Mouse (Mus musculus) ES-E14 (cell line): ENCODE data around the gene Snta1.

ENCODE experiments used
- ZC3H11A ChIP-seq: IDR thresholded peaks from 2 replicates; pipeline ENCODE4 v1.6.1; 2012; ENCODE audit warnings: low read depth, mild to moderate bottlenecking, inconsistent platforms, low read length, borderline replicate concordance
- ZNF384 ChIP-seq: IDR thresholded peaks from 2 replicates; pipeline ENCODE4 v1.6.1; 2012; ENCODE audit warnings: low read depth, low read length, inconsistent platforms

GRCm38 (mm10) chr2:154422181-154422580 lies 14.3 kb upstream of the Snta1 start:
- TF ChIP-seq ZC3H11A (no peak), ZNF384 (no peak)
